Mouse (Mus musculus): ENCODE results near the gene Atg14.

- TF ChIP-seq CTCF (IDR thresholded peaks at IDR 0.05; ENCODE audit: control insufficient read depth, insufficient read depth, insufficient read length): no peak
- TF ChIP-seq USF1 (IDR thresholded peaks at IDR 0.05; ENCODE audit: low read depth): no peak
- no peak for TF ChIP-seq MYOD1 (IDR thresholded peaks at IDR 0.05; ENCODE audit: control insufficient read depth, insufficient read length, low read depth)
- TF ChIP-seq MYOG (IDR thresholded peaks at IDR 0.05; ENCODE audit: control insufficient read depth, extremely low read depth, insufficient read length): no peak
- no peak for TF ChIP-seq FOSL1 (IDR thresholded peaks at IDR 0.05; ENCODE audit: insufficient read depth, low read length, poor library complexity, severe bottlenecking)
- TF ChIP-seq CEBPB (IDR thresholded peaks at IDR 0.05; ENCODE audit: low read depth): no peak
Observed at GRCm38 (mm10) chr14:47554236-47554635, 16.2 kb downstream of the Atg14 start.
